Mouse (Mus musculus) hindbrain, embryonic 13.5 days (tissue): ENCODE data around the gene Dlgap1. TPM values are rescaled to one million over a fixed set of nuclear protein-coding genes. Genes with fewer than 3 reads are reported as not detected.
A peak's percentile ranks its signal among the peaks of the same experiment; 100 is the strongest.
"Not testable (repeated sequence)": the region's sequence is repeated elsewhere in the genome, so short reads cannot be mapped to it uniquely, and the experiment has no call there.

Source experiments
- ATAC-seq: fragments of 200-750 bp; cut with Nextera tagmentation; 2 replicates; pipeline ENCODE4 v1.8.0; 2017; ENCODE audit warnings: moderate TSS enrichment; ENCODE audit not compliant: low FRiP score
- H3K27ac ChIP-seq: fragments of 300-500 bp; sonication (generic); 2 replicates; pipeline ENCODE4 v1.5.1; 2015; ENCODE audit warnings: inconsistent platforms, mild to moderate bottlenecking, moderate library complexity
- H3K27me3 ChIP-seq: fragments of 300-500 bp; sonication (generic); 2 replicates; pipeline ENCODE4 v1.6.1; 2015; ENCODE audit warnings: mild to moderate bottlenecking, inconsistent platforms
- H3K36me3 ChIP-seq: fragments of 300-500 bp; sonication (generic); 2 replicates; pipeline ENCODE4 v1.6.1; 2015; ENCODE audit warnings: mild to moderate bottlenecking, inconsistent platforms
- H3K4me1 ChIP-seq: fragments of 300-500 bp; sonication (generic); replicated peaks from 2 replicates; pipeline ENCODE4 v1.6.1; 2015; ENCODE audit warnings: inconsistent platforms
- H3K4me2 ChIP-seq: fragments of 300-500 bp; sonication (generic); 2 replicates; pipeline ENCODE4 v1.6.1; 2015; ENCODE audit warnings: inconsistent platforms, mild to moderate bottlenecking, moderate library complexity
- H3K4me3 ChIP-seq: fragments of 300-500 bp; sonication (generic); 2 replicates; pipeline ENCODE4 v1.5.1; 2015; ENCODE audit warnings: mild to moderate bottlenecking, inconsistent platforms
- H3K9ac ChIP-seq: fragments of 300-500 bp; sonication (generic); 2 replicates; pipeline ENCODE4 v1.6.1; 2015; ENCODE audit warnings: mild to moderate bottlenecking, inconsistent platforms
- H3K9me3 ChIP-seq: fragments of 300-500 bp; sonication (generic); 2 replicates; pipeline ENCODE4 v1.6.1; 2016; ENCODE audit warnings: inconsistent platforms
- WGBS: fragments of 180-500 bp; shearing (Covaris S2); methylation state at CpG from one replicate; pipeline ENCODE4 v1.1.7; 2015; 5-methylcytosine and 5-hydroxymethylcytosine counted together
- polyA plus RNA-seq: library from polyadenylated mRNA; unstranded; fragments of >200 nt; fragmentation: Nextera tagmentation; extraction: Ambion mirVana; gene quantifications from 2 replicates; pipeline ENCODE4 v1.2.1, GENCODE M21; 2015

The Dlgap1 gene
- polyA plus RNA-seq, 1 experiment from 2014 or later, result 15.7 TPM

GRCm38 (mm10) chr17:70587975-70588630 is 619.2 kb downstream of the Dlgap1 start:
- WGBS, result 77% methylated on average over 2 of the region's 4 CpGs
- not testable (repeated sequence) for H3K9me3 ChIP-seq

GRCm38 (mm10) chr17:70588691-70589090 is 619.8 kb downstream of the Dlgap1 start:
- no peak for ATAC-seq
- no peak overlapping the region for H3K9ac ChIP-seq
- peaks cover 18% of the 10 kb centered on the region for H3K4me1 ChIP-seq
- WGBS, result 45% methylated on average over 6 of the region's 6 CpGs
- H3K9me3 ChIP-seq, result no peaks in the 10 kb centered on the region
- no peaks in the 10 kb centered on the region for H3K27me3 ChIP-seq
- no peak overlapping the region for H3K4me2 ChIP-seq
- no peaks in the 10 kb centered on the region for H3K36me3 ChIP-seq
- H3K4me3 ChIP-seq, result no peak overlapping the region
- no peak overlapping the region for H3K27ac ChIP-seq

More at GRCm38 (mm10) chr17:70587975-70588630, 619.2 kb downstream of the Dlgap1 start:
- H3K4me1 ChIP-seq, result peaks cover 18% of the 10 kb centered on the region
- H3K4me2 ChIP-seq, H3K27me3 ChIP-seq, H3K4me3 ChIP-seq, H3K36me3 ChIP-seq, ATAC-seq, H3K9ac ChIP-seq, H3K27ac ChIP-seq: not testable (repeated sequence)

- Histone ChIP-seq H3K27me3 (no peaks in the 10 kb centered on the region), H3K4me1 (peaks cover 18% of the 10 kb centered on the region), H3K9me3 (no peaks in the 10 kb centered on the region), H3K36me3 (no peaks in the 10 kb centered on the region), H3K9ac (no peak overlapping the region), H3K27ac (no peak overlapping the region), H3K4me3 (no peak overlapping the region), H3K4me2 (no peak overlapping the region)
- ATAC-seq, result peak; percentile 78
- 31% methylated on average over 13 of the region's 13 CpGs for WGBS
These were observed 620.3 kb downstream of the Dlgap1 start for GRCm38 (mm10) chr17:70589140-70589539.

- peaks cover 18% of the 10 kb centered on the region for H3K4me1 ChIP-seq
- H3K4me2 ChIP-seq, result no peak overlapping the region
- 68% methylated on average over 6 of the region's 6 CpGs for WGBS
- H3K4me3 ChIP-seq, result no peak overlapping the region
- no peak overlapping the region for H3K27ac ChIP-seq
- no peaks in the 10 kb centered on the region for H3K27me3 ChIP-seq
- ATAC-seq, result no peak
- H3K9me3 ChIP-seq, result no peaks in the 10 kb centered on the region
- no peaks in the 10 kb centered on the region for H3K36me3 ChIP-seq
- no peak overlapping the region for H3K9ac ChIP-seq
These were observed 621.6 kb downstream of the Dlgap1 start for GRCm38 (mm10) chr17:70590506-70590905.

GRCm38 (mm10) chr17:70594277-70594676 is 625.4 kb downstream of the Dlgap1 start:
- H3K36me3 ChIP-seq, result no peaks in the 10 kb centered on the region
- H3K4me2 ChIP-seq, result no peak overlapping the region
- H3K9ac ChIP-seq, result no peak overlapping the region
- H3K9me3 ChIP-seq, result no peaks in the 10 kb centered on the region
- no peak overlapping the region for H3K27ac ChIP-seq
- H3K4me1 ChIP-seq, result peaks cover 8% of the 10 kb centered on the region
- no peak overlapping the region for H3K4me3 ChIP-seq
- no peaks in the 10 kb centered on the region for H3K27me3 ChIP-seq
- 83% methylated on average over 1 of the region's 1 CpGs for WGBS
- ATAC-seq, result no peak

GRCm38 (mm10) chr17:70596326-70596725 is 627.5 kb downstream of the Dlgap1 start:
- H3K36me3 ChIP-seq, result no peaks in the 10 kb centered on the region
- no peak for ATAC-seq
- WGBS, result 96% methylated on average over 2 of the region's 2 CpGs

GRCm38 (mm10) chr17:70600462-70600861 is 631.6 kb downstream of the Dlgap1 start:
- ATAC-seq, result no peak
- H3K4me1 ChIP-seq, result no peaks in the 10 kb centered on the region
- no peak overlapping the region for H3K4me2 ChIP-seq
- H3K9ac ChIP-seq, result no peak overlapping the region
- no peak overlapping the region for H3K4me3 ChIP-seq
- H3K27me3 ChIP-seq, result no peaks in the 10 kb centered on the region
- no peaks in the 10 kb centered on the region for H3K36me3 ChIP-seq
- H3K27ac ChIP-seq, result no peak overlapping the region
- 83% methylated on average over 6 of the region's 6 CpGs for WGBS
- H3K9me3 ChIP-seq, result no peaks in the 10 kb centered on the region

More at GRCm38 (mm10) chr17:70596326-70596725, 627.5 kb downstream of the Dlgap1 start:
- Histone ChIP-seq H3K27ac (no peak overlapping the region), H3K4me3 (no peak overlapping the region), H3K4me1 (no peaks in the 10 kb centered on the region), H3K9ac (no peak overlapping the region), H3K9me3 (no peaks in the 10 kb centered on the region), H3K4me2 (no peak overlapping the region), H3K27me3 (no peaks in the 10 kb centered on the region)

- no peak overlapping the region for H3K9ac ChIP-seq
- H3K9me3 ChIP-seq, result no peaks in the 10 kb centered on the region
- no peaks in the 10 kb centered on the region for H3K27me3 ChIP-seq
- no peak overlapping the region for H3K27ac ChIP-seq
- no peaks in the 10 kb centered on the region for H3K4me1 ChIP-seq
- H3K4me3 ChIP-seq, result no peak overlapping the region
- H3K4me2 ChIP-seq, result no peak overlapping the region
- no peaks in the 10 kb centered on the region for H3K36me3 ChIP-seq
- no peak for ATAC-seq
- whole genome bisulfite sequencing, result 88% methylated on average over 7 of the region's 7 CpGs
These were observed 633.2 kb downstream of the Dlgap1 start for GRCm38 (mm10) chr17:70602051-70602450.

- H3K4me2 ChIP-seq, result no peak overlapping the region
- no peak overlapping the region for H3K9ac ChIP-seq
- H3K27me3 ChIP-seq, result no peaks in the 10 kb centered on the region
- WGBS, result 82% methylated on average over 5 of the region's 5 CpGs
- H3K4me1 ChIP-seq, result no peaks in the 10 kb centered on the region
- no peaks in the 10 kb centered on the region for H3K36me3 ChIP-seq
- no peak overlapping the region for H3K4me3 ChIP-seq
- no peaks in the 10 kb centered on the region for H3K9me3 ChIP-seq
- ATAC-seq, result no peak
- no peak overlapping the region for H3K27ac ChIP-seq
These were observed 636.8 kb downstream of the Dlgap1 start for GRCm38 (mm10) chr17:70605659-70606058.

GRCm38 (mm10) chr17:70612171-70612570 is 643.3 kb downstream of the Dlgap1 start:
- H3K4me1 ChIP-seq, result 0 out of 2 replicates have a peak, but pooled peaks cover 6% of the 10 kb centered on the region
- no peaks in the 10 kb centered on the region for H3K36me3 ChIP-seq
- H3K9me3 ChIP-seq, result no peaks in the 10 kb centered on the region
- WGBS, result 85% methylated on average over 6 of the region's 6 CpGs
- no peak overlapping the region for H3K27ac ChIP-seq
- no peak for ATAC-seq
- no peak overlapping the region for H3K9ac ChIP-seq
- no peak overlapping the region for H3K4me2 ChIP-seq
- no peak overlapping the region for H3K4me3 ChIP-seq
- no peaks in the 10 kb centered on the region for H3K27me3 ChIP-seq

GRCm38 (mm10) chr17:70613897-70614296 is 645.0 kb downstream of the Dlgap1 start:
- Histone ChIP-seq H3K36me3 (no peaks in the 10 kb centered on the region), H3K27me3 (no peaks in the 10 kb centered on the region), H3K9ac (no peak overlapping the region), H3K4me3 (no peak overlapping the region), H3K4me1 (0 out of 2 replicates have a peak, but pooled peaks cover 6% of the 10 kb centered on the region), H3K9me3 (no peaks in the 10 kb centered on the region), H3K4me2 (no peak overlapping the region), H3K27ac (no peak overlapping the region)
- 88% methylated on average over 7 of the region's 7 CpGs for WGBS
- no peak for ATAC-seq

- Histone ChIP-seq H3K36me3 (no peaks in the 10 kb centered on the region), H3K9me3 (no peaks in the 10 kb centered on the region), H3K27ac (no peak overlapping the region; the same call in 1 of the 2 replicates), H3K27me3 (no peaks in the 10 kb centered on the region), H3K4me1 (0 out of 2 replicates have a peak, but pooled peaks cover 6% of the 10 kb centered on the region), H3K4me3 (no peak overlapping the region), H3K9ac (no peak overlapping the region), H3K4me2 (no peak overlapping the region)
- 60% methylated on average over 5 of the region's 5 CpGs for WGBS
- peak; percentile 66; the same call in 1 of the 2 replicates for ATAC-seq
These were observed 645.7 kb downstream of the Dlgap1 start for GRCm38 (mm10) chr17:70614407-70615060.

- Histone ChIP-seq H3K27me3 (no peaks in the 10 kb centered on the region), H3K9me3 (no peaks in the 10 kb centered on the region), H3K36me3 (no peaks in the 10 kb centered on the region), H3K4me2 (no peak overlapping the region), H3K9ac (no peak overlapping the region), H3K4me3 (no peak overlapping the region), H3K27ac (no peak overlapping the region), H3K4me1 (no peaks in the 10 kb centered on the region)
- 77% methylated on average over 8 of the region's 8 CpGs for WGBS
- ATAC-seq, result no peak
These were observed 653.6 kb downstream of the Dlgap1 start for GRCm38 (mm10) chr17:70622493-70622892.
